Mouse (Mus musculus) cerebral cortex, adult 2 months (tissue): ENCODE results near the gene Arid4a.

ENCODE experiments used
- WGBS: fragments of 180-500 bp; shearing (Covaris S2); methylation state at CpG from one replicate; pipeline ENCODE4 v1.1.7; 2018; 5-methylcytosine and 5-hydroxymethylcytosine counted together

Arid4a gene

GRCm38 (mm10) chr12:71016211-71016502 lies 367 bp downstream of the Arid4a start:
- under 1% methylated on average over 32 of the region's 33 CpGs for WGBS

GRCm38 (mm10) chr12:71016503-71017241 lies 882 bp downstream of the Arid4a start:
- 1% methylated on average over 77 of the region's 82 CpGs for WGBS

GRCm38 (mm10) chr12:71017242-71017571 lies 1.4 kb downstream of the Arid4a start:
- WGBS: 6% methylated on average over 5 of the region's 5 CpGs

- WGBS: 81% methylated on average over 10 of the region's 10 CpGs
Observed at GRCm38 (mm10) chr12:71017827-71018226, 2.0 kb downstream of the Arid4a start.

- 87% methylated on average over 8 of the region's 8 CpGs for WGBS
Observed at GRCm38 (mm10) chr12:71019211-71019610, 3.4 kb downstream of the Arid4a start.

GRCm38 (mm10) chr12:71024411-71024810 lies 8.6 kb downstream of the Arid4a start:
- WGBS: 96% methylated on average over 10 of the region's 10 CpGs

- 95% methylated on average over 8 of the region's 8 CpGs for WGBS
Observed at GRCm38 (mm10) chr12:71028265-71028664, 12.5 kb downstream of the Arid4a start.

- WGBS: 95% methylated on average over 8 of the region's 8 CpGs
Observed at GRCm38 (mm10) chr12:71030260-71030659, 14.5 kb downstream of the Arid4a start.

GRCm38 (mm10) chr12:71030722-71031121 lies 14.9 kb downstream of the Arid4a start:
- 97% methylated on average over 5 of the region's 5 CpGs for WGBS

- WGBS: 92% methylated on average over 4 of the region's 4 CpGs
Observed at GRCm38 (mm10) chr12:71035826-71036225, 20.0 kb downstream of the Arid4a start.

GRCm38 (mm10) chr12:71036729-71037404 lies 21.1 kb downstream of the Arid4a start:
- WGBS: 91% methylated on average over 12 of the region's 12 CpGs

GRCm38 (mm10) chr12:71040462-71040861 lies 24.7 kb downstream of the Arid4a start:
- 86% methylated on average over 7 of the region's 7 CpGs for WGBS

- 98% methylated on average over 1 of the region's 1 CpGs for WGBS
Observed at GRCm38 (mm10) chr12:71042451-71042850, 26.7 kb downstream of the Arid4a start.

GRCm38 (mm10) chr12:71043571-71043970 lies 27.8 kb downstream of the Arid4a start:
- WGBS: 90% methylated on average over 3 of the region's 3 CpGs

GRCm38 (mm10) chr12:71044488-71044887 lies 28.7 kb downstream of the Arid4a start:
- 92% methylated on average over 2 of the region's 2 CpGs for WGBS

GRCm38 (mm10) chr12:71046501-71046900 lies 30.7 kb downstream of the Arid4a start:
- 98% methylated on average over 4 of the region's 4 CpGs for WGBS

- WGBS: 22% methylated on average over 8 of the region's 8 CpGs
Observed at GRCm38 (mm10) chr12:71047473-71048078, 31.8 kb downstream of the Arid4a start.

- WGBS: 2% methylated on average over 7 of the region's 7 CpGs
Observed at GRCm38 (mm10) chr12:71048117-71048516, 32.3 kb downstream of the Arid4a start.

- 13% methylated on average over 1 of the region's 1 CpGs for WGBS
Observed at GRCm38 (mm10) chr12:71048561-71048960, 32.8 kb downstream of the Arid4a start.

GRCm38 (mm10) chr12:71049596-71050265 lies 33.9 kb downstream of the Arid4a start:
- 23% methylated on average over 10 of the region's 10 CpGs for WGBS

- WGBS: 64% methylated on average over 3 of the region's 3 CpGs
Observed at GRCm38 (mm10) chr12:71051079-71051478, 35.3 kb downstream of the Arid4a start.

GRCm38 (mm10) chr12:71052341-71052995 lies 36.7 kb downstream of the Arid4a start:
- 78% methylated on average over 7 of the region's 7 CpGs for WGBS
